Mouse (Mus musculus): Measurements from ENCODE around the gene Svbp. TPM values are rescaled to one million over a fixed set of nuclear protein-coding genes. Genes with fewer than 3 reads are reported as not detected.

Svbp gene
- polyA plus RNA-seq, 1 experiment from 2014 or later: 124 TPM

DNA sequence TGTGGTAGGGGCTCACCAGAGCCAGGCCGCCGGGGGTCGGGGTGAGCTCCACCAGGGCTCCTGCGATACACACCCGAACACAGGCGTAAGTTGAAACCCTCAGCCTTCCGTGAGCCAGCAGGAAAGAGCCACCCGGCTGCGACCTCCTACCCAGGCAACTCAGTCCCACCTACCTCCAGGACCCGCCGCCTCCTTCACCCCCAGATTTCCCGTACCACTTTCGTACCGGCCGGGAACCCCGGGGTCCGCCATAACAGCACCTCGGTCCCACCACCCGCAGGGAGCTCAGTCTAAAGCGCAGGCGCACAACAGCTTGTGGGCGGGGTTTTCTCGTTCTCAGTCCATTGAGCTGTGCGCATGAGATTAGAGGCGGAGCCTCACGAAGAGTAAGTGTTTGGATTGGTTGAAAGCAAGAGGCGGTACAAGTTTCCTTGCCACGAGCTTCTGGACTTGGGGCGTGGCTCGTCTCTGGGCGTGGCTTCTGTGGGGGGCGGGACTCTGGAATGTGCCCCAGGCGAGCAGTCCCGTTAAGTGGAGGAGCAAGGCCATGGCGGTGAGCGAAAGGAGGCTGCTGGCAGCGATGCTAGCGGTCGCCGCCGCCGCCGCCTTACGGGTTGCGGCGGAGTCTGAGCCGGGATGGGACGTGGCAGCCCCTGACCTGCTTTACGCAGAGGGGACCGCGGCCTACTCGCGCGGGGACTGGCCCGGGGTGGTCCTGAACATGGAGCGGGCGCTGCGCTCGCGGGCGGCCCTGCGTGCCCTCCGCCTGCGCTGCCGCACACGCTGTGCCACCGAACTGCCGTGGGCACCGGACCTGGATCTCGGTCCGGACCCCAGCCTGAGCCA is 37.5 kb downstream of the Svbp start, which contains the start of the genes AU022252 and P3h1:
TSS of gene AU022252 (minus strand) at position 303 of the 846 bp plus-strand sequence.
TSS of gene P3h1 (plus strand) at position 506 of the 846 bp plus-strand sequence.
- Histone ChIP-seq H3K36me3 (peaks cover 28% of the 10 kb centered on the region), H3K4me2 (peak within 1 kb of the TSS; percentile 84), H3K9ac (peak within 1 kb of the TSS; percentile 89), H3K4me1 (replicated peaks) (peaks cover 20% of the 10 kb centered on the region), H3K27ac (peak within 1 kb of the TSS; percentile 65), H3K4me3 (peak within 1 kb of the TSS; percentile 77), H3K27me3 (no peaks in the 10 kb centered on the region), H3K9me3 (replicated peaks) (no peaks in the 10 kb centered on the region)
- 0% methylated on average over 68 of the region's 71 CpGs for WGBS
- ATAC-seq (replicated peaks; ENCODE audit: insufficient number of reproducible peaks, insufficient read depth, low FRiP score, low read depth): peak; percentile 98

DNA sequence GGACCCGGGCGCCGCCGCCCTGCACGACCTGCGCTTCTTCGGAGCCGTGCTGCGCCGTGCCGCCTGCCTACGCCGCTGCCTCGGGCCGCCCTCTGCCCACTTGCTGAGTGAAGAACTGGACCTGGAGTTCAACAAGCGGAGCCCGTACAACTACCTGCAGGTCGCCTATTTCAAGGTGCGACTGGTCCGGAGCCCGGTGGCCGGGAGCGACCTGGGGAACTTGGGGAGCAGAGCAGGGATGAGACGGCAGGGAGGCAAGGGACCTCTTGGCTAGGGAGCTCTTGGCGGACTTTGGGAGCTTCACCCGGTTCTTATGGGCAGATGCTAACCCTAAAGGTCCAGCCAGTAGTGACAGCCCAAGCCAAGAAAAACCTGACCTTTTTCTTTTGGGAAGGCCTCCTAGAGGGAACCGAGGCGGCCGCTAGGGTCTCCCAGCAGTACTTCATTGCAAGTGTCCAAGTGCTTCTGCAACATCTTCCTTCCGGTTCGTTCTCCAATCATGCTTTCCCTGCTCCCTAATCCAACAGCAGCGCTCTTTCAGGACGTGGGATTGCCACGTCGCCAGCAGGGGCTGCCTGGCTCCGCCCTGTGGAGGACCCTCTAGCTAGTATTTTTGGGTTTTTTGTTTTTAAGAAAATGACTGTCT is 38.3 kb downstream of the Svbp start:
- no peaks in the 10 kb centered on the region for H3K9me3 ChIP-seq (replicated peaks)
- peaks cover 25% of the 10 kb centered on the region for H3K36me3 ChIP-seq
- under 1% methylated on average over 36 of the region's 36 CpGs for WGBS
- ATAC-seq (replicated peaks; ENCODE audit: insufficient number of reproducible peaks, insufficient read depth, low FRiP score, low read depth): peak; percentile 21
- H3K4me3 ChIP-seq: peak overlapping the region; percentile 77
- peak overlapping the region; percentile 65 for H3K27ac ChIP-seq
- H3K9ac ChIP-seq: peak overlapping the region; percentile 81
- H3K27me3 ChIP-seq: no peaks in the 10 kb centered on the region
- peaks cover 20% of the 10 kb centered on the region for H3K4me1 ChIP-seq (replicated peaks)
- H3K4me2 ChIP-seq: peak overlapping the region; percentile 84

DNA sequence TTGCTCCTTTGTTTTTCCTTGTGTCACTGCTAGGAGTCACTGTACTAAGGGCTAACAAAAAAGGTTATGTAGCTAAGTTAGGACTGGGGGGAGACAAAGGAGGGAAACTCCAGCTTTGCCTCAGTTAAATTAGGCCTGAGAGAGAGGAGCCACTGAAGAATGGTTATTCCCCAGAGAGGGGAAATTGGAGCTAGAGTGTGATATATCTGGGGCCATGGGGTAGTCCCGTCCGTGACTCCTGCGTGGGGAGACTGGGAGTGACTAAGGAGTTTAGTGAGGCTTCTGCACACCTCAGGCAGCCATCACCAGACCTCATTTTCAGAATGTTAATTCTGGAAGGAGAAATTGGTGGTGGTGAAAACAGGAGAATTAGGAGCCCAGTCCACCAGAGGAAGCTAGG is 39.2 kb downstream of the Svbp start:
- peaks cover 21% of the 10 kb centered on the region for H3K4me1 ChIP-seq (replicated peaks)
- peak overlapping the region; percentile 65; the same call in 1 of the 2 replicates for H3K27ac ChIP-seq

DNA sequence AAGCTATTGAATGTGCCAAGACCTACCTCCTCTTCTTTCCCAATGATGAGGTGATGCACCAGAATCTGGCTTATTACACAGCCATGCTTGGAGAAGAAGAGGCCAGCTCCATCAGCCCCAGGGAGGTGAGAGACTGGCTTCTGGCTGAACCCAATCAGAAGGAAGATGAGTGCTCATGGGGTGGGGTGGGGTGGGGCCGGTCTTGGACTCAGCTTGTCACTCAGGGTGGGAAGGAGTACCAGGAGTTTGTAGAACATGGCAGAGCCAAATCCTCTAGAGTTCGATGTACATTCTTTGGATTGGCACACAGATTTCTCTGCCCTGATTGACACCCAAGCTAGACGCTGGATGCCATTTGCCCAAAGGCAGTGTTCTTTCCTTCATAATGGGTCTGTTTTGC is 43.6 kb downstream of the Svbp start:
- Histone ChIP-seq H3K4me2 (no peak overlapping the region), H3K4me3 (no peak overlapping the region), H3K4me1 (replicated peaks) (peaks cover 16% of the 10 kb centered on the region), H3K36me3 (peaks cover 42% of the 10 kb centered on the region), H3K27me3 (no peaks in the 10 kb centered on the region), H3K9ac (no peak overlapping the region), H3K9me3 (replicated peaks) (no peaks in the 10 kb centered on the region), H3K27ac (no peak overlapping the region; the same call in 1 of the 2 replicates)
- ATAC-seq (replicated peaks; ENCODE audit: insufficient number of reproducible peaks, insufficient read depth, low FRiP score, low read depth): no peak
- WGBS: 73% methylated on average over 3 of the region's 3 CpGs

More for the DNA sequence above, 39.2 kb downstream of the Svbp start:
- no peaks in the 10 kb centered on the region for H3K27me3 ChIP-seq
- H3K9me3 ChIP-seq (replicated peaks): no peaks in the 10 kb centered on the region
- 55% methylated on average over 3 of the region's 3 CpGs for WGBS
- peak overlapping the region; percentile 81 for H3K9ac ChIP-seq
- no peak for ATAC-seq (replicated peaks; ENCODE audit: insufficient number of reproducible peaks, insufficient read depth, low FRiP score, low read depth)
- H3K4me2 ChIP-seq: peak overlapping the region; percentile 84
- peaks cover 23% of the 10 kb centered on the region for H3K36me3 ChIP-seq
- H3K4me3 ChIP-seq: peak overlapping the region; percentile 77

DNA sequence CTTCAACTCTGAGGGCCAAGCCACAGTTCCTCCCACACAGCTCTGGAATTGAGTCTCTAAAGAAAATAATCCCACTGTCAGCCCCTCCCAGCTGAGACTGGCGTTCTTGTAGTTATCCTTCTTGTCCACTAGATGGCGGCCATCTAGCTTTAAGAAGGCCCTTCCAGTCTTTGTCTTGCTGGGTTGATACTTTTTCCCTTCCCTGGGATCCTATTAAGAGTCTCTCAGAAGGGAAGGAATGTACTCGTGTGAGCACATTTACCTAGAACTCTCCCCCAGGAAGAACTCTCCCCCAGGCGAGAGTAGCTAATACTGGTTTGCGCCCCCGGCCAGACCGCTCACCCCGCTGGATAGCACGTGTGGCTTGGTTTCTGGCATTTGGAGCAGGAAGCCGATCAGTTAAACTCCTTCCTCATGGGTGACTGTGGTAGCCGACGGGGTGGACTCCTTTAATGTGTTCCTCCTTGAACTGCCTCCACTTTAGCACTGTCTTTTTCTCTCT is 44.1 kb downstream of the Svbp start:
- Histone ChIP-seq H3K4me3 (no peak overlapping the region), H3K4me1 (replicated peaks) (peaks cover 10% of the 10 kb centered on the region), H3K27me3 (no peaks in the 10 kb centered on the region), H3K9ac (no peak overlapping the region; the same call in 1 of the 2 replicates), H3K9me3 (replicated peaks) (no peaks in the 10 kb centered on the region), H3K4me2 (peak overlapping the region; percentile 10; the same call in 1 of the 2 replicates), H3K27ac (peak overlapping the region; percentile 38; the same call in 1 of the 2 replicates), H3K36me3 (peaks cover 42% of the 10 kb centered on the region)
- 40% methylated on average over 12 of the region's 12 CpGs for WGBS
- peak; percentile 51 for ATAC-seq (replicated peaks; ENCODE audit: insufficient number of reproducible peaks, insufficient read depth, low FRiP score, low read depth)

DNA sequence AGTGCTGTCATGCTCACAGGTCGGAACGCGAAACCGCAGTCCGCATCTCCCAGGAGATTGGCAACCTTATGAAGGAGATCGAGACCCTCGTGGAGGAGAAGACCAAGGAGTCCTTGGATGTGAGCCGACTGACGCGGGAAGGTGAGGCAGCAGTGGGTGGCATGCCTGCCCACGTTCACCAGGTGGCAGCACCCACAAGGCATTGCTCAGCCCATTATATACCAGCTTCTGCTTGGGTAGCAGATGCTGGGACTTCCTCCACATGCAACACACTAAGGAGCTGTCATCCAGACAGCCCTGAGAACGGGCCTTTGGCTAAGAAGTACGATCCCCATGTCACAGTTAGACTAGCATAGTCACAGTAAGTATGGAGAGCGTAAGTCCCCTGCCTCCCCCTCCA is 46.6 kb downstream of the Svbp start:
- 76% methylated on average over 14 of the region's 14 CpGs for WGBS
- no peak; the same call in 1 of the 2 replicates for ATAC-seq (replicated peaks; ENCODE audit: insufficient number of reproducible peaks, insufficient read depth, low FRiP score, low read depth)
- Histone ChIP-seq H3K4me2 (no peak overlapping the region), H3K9ac (no peak overlapping the region), H3K9me3 (replicated peaks) (no peaks in the 10 kb centered on the region), H3K36me3 (peaks cover 36% of the 10 kb centered on the region), H3K4me1 (replicated peaks) (peaks cover 22% of the 10 kb centered on the region), H3K27ac (no peak overlapping the region), H3K4me3 (no peak overlapping the region), H3K27me3 (no peaks in the 10 kb centered on the region)

DNA sequence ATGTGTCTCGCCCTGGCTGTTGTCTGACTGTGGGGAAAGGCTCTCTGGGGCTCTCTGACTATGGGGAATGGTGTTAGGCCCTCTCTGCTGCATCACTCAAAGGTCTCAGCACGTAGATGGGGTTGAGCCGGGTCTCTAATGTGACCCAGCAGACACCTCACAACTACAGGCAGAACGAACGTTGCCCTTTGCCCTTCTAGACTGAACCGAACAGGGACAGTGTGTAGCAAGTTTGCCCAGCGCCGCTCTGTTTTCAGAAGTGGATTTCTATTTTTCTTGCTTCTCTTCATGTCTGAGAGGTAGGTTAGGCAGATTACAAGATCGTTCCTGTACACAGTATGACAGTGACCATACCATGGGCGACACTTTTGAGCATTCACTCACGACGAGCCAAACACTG is 47.5 kb downstream of the Svbp start:
- Histone ChIP-seq H3K27ac (no peak overlapping the region), H3K27me3 (no peaks in the 10 kb centered on the region), H3K9me3 (replicated peaks) (no peaks in the 10 kb centered on the region), H3K4me2 (no peak overlapping the region), H3K4me3 (no peak overlapping the region), H3K4me1 (replicated peaks) (peaks cover 27% of the 10 kb centered on the region), H3K9ac (no peak overlapping the region), H3K36me3 (peaks cover 29% of the 10 kb centered on the region; the same call in 1 of the 2 replicates)
- WGBS: 92% methylated on average over 12 of the region's 12 CpGs
- ATAC-seq (replicated peaks; ENCODE audit: insufficient number of reproducible peaks, insufficient read depth, low FRiP score, low read depth): no peak

DNA sequence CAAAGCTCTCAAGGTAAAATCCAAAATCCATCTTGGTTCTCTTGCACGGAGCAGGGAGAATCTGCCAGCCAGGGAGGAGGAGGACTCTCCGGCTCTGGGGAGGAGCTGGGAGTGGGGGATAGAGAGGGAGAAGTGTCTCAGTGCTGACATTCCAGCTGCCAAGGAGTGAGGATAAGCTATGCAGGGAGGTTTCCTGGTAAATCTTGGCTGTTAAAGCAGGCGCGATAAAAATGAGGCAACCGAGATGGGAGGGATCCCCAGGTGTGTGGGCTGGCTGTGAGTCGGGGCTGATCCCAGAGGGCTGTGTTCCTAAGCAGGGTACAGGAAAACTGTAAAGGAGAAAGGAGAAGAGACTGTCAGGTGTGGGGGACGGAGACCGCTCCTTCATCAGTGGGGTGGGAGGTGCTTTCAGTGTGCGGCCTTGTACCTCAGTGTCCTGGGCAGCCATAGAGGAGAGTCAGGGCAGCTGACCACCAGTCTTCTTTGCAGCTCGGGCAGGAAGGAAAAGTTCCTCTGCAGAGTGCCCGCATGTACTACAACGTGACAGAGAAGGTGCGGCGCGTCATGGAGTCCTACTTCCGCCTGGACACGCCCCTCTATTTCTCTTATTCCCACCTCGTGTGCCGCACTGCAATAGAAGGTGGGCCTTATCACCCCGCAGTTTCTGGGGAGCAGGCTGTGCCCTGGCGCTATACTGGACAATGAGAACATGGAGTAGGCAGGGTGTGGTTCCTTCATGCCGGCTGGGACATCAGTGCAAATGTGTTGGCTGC is 49.5 kb downstream of the Svbp start:
- ATAC-seq (replicated peaks; ENCODE audit: insufficient number of reproducible peaks, insufficient read depth, low FRiP score, low read depth): no peak
- no peak overlapping the region for H3K9ac ChIP-seq

DNA sequence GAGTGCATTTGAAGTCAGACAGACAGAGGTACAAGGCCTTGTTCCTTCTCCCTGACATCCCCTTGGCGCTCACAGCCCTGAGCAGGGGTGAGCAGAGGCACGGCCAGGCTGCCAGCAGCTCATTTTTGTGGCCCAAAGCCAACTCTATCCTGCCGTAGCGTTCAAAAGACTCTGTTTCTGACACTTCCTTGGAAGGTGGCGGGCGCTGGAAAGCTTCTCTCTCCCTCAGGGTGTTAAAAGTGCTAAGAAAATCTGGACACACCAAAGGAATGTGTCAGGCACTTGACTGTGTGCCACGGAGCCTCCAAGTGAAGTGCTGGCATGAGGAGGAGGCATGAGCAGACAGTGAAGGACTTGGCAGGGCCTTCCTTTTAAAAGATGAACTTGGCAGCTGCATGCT is 50.5 kb downstream of the Svbp start:
- H3K36me3 ChIP-seq: peaks cover 33% of the 10 kb centered on the region; the same call in 1 of the 2 replicates
- no peak overlapping the region for H3K9ac ChIP-seq
- H3K9me3 ChIP-seq (replicated peaks): no peaks in the 10 kb centered on the region
- H3K4me2 ChIP-seq: no peak overlapping the region
- H3K27ac ChIP-seq: peak overlapping the region; percentile 64
- 32% methylated on average over 7 of the region's 7 CpGs for WGBS
- H3K4me3 ChIP-seq: no peak overlapping the region
- no peaks in the 10 kb centered on the region for H3K27me3 ChIP-seq
- ATAC-seq (replicated peaks; ENCODE audit: insufficient number of reproducible peaks, insufficient read depth, low FRiP score, low read depth): 0 out of 2 replicates have a peak, but pooled peaks have one; percentile 5
- peaks cover 36% of the 10 kb centered on the region for H3K4me1 ChIP-seq (replicated peaks)

More for the DNA sequence above, 49.5 kb downstream of the Svbp start:
- Histone ChIP-seq H3K4me2 (no peak overlapping the region), H3K4me3 (no peak overlapping the region), H3K27ac (peak overlapping the region; percentile 64; the same call in 1 of the 2 replicates), H3K4me1 (replicated peaks) (peaks cover 36% of the 10 kb centered on the region), H3K27me3 (no peaks in the 10 kb centered on the region), H3K9me3 (replicated peaks) (no peaks in the 10 kb centered on the region), H3K36me3 (peaks cover 33% of the 10 kb centered on the region; the same call in 1 of the 2 replicates)
- 65% methylated on average over 22 of the region's 22 CpGs for WGBS

DNA sequence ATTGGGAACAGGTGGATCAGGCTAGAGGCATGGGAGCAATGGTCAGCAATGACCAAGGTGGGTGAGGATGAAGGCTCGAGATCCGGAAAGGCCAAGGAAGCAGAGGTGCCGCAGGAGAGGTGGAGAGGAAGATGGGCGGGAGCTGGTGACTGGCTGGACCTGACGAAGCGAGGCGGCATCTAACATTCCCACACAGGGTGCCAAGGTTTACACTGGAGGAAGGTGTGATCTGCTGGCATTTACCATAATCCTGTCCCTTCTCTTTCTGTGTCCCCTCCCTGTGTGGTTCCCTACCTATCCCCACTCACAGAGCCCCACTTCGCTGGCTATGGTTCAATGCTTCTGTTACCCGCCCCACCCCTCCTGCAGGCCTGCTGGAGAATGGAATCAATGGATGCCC is 50.9 kb downstream of the Svbp start:
- 83% methylated on average over 9 of the region's 9 CpGs for WGBS
- H3K9ac ChIP-seq: no peak overlapping the region
- ATAC-seq (replicated peaks; ENCODE audit: insufficient number of reproducible peaks, insufficient read depth, low FRiP score, low read depth): no peak

More for the DNA sequence above, 50.9 kb downstream of the Svbp start:
- Histone ChIP-seq H3K27me3 (no peaks in the 10 kb centered on the region), H3K36me3 (peaks cover 29% of the 10 kb centered on the region; the same call in 1 of the 2 replicates), H3K9me3 (replicated peaks) (no peaks in the 10 kb centered on the region), H3K4me3 (no peak overlapping the region), H3K4me1 (replicated peaks) (peaks cover 36% of the 10 kb centered on the region), H3K4me2 (no peak overlapping the region), H3K27ac (peak overlapping the region; percentile 64)
